Mouse (Mus musculus): ENCODE data around the gene Atf1.
"Not testable (repeated sequence)": the region's sequence is repeated elsewhere in the genome, so short reads cannot be mapped to it uniquely, and the experiment has no call there.

The Atf1 gene

DNA sequence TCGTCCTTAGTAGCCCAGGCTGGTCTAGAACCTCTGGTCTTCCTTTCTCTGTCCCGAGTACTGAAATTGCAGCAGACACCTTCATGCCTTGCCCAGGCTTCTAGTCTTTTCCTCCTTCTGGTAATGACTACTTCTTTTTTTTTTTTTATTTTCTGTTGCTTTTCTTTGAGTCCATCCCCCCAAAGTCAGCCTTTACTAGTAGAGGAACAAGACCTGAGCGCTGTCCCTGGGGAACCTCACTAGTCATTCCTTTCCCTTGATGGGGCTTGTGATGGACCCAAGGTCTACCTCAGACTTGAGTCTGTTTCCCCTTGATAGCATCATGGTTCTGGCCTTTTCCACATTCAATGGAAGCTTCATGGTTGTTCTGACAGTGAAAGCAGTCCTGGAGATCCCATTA lies 9.6 kb upstream of the Atf1 start:
- DNase-seq: no peak

DNA sequence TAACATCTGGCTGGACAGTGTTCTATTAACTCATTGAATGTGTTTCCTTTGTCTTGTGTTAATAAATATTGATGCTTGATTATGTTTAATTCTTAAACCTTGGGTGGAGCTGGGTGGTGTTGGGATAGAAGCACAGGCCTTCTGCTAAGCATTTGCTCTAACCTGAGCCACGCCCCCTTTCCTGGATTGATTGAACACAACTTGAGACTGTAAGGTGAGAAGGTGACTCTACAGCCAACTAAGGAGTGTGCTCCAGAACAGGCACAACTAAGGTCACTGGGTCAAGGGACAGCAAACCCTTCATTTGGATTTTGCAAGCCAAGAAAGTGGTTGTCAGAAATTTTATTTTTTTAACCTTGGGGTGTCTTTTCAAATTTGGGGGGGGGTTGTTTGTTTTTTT lies 8.2 kb upstream of the Atf1 start:
- no peak for DNase-seq

DNA sequence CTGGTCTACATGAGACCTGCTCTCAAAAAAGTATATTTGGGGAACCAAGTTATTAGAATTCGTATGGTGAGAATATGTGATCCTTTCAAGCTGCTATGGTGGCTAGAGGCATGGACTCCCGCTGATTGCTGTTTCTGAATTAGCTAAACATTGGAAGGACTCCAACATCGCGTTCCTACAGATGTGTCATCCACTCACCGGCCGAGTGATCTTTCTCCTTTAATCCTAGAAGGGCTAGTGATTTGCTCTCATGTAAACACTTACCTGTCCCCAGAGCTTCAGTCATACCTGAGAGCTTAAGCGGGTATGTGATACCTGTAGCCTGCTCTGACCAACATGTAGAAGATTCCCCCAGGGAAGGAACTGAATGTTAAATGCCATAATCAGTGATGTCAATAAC lies 6.7 kb upstream of the Atf1 start:
- no peak for DNase-seq

DNA sequence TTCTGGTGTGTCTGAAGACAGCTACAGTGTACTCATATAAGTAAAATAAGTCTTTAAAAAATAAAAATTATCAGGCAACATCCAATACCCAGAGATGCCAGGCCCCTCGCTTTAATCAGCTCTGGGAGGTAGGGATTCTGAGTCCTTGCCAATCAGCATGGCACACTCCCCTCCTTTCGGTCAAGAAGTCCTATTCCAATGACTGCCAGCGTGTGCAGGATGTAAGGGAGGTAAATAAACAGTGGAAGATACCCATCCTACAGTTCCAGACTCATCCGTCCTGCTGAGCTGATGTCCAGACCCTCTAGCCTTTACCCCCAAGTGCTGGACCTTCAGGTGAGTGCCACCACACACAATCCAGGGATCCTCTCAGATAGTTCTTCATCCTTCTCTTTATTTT lies 2.2 kb upstream of the Atf1 start:
- no peak for DNase-seq

DNA sequence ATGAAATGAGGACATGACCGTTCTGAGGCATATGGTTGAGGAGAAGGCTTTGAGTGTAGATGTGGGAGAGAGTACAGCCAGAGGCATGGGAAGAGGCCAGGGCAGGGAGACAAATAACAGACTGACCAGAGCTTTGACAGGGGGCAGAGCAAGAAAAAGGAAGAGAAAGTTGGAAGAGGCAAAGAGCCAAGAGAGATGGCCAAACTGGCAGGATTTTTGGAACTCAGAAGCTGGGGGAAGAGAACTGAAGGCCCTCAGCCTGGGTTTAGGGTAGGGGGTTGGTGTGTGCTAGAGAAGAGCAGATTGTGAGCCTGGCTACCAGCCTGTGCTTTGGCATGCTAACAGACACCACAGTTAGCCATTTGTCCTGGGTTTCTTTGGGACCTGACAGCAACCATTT lies 1.7 kb upstream of the Atf1 start:
- no peak for DNase-seq

DNA sequence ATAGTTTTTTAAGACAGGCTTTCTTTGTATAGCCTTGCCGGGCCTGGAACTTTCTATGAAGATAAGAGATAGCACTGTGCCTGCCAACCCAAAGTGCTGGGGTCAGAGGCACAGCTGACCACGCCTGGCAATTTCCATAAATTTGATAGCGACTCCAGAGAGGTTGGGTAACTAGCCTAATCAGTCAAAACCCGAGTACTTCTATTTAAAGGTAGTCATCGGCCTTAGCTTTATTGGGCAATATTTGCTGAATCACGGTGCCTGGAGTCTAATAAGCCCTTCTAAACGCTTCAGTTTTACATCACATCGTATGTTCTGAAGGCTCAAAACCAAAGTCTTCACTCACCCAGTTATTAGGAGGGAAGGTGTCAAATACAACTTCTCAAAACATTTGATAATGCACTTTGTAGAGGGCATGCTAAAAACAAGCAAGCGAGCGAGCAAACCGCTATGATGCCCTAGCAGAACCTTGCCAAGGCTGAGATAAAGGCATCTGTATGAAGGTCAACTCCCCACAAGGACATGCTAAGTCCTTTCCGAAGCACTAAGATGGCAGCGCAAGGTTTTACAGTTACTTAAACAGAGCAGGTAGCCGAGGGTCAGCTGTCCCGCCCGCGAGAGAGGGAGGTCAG lies 472 bp upstream of the Atf1 start:
- DNase-seq: peak; percentile 20

DNA sequence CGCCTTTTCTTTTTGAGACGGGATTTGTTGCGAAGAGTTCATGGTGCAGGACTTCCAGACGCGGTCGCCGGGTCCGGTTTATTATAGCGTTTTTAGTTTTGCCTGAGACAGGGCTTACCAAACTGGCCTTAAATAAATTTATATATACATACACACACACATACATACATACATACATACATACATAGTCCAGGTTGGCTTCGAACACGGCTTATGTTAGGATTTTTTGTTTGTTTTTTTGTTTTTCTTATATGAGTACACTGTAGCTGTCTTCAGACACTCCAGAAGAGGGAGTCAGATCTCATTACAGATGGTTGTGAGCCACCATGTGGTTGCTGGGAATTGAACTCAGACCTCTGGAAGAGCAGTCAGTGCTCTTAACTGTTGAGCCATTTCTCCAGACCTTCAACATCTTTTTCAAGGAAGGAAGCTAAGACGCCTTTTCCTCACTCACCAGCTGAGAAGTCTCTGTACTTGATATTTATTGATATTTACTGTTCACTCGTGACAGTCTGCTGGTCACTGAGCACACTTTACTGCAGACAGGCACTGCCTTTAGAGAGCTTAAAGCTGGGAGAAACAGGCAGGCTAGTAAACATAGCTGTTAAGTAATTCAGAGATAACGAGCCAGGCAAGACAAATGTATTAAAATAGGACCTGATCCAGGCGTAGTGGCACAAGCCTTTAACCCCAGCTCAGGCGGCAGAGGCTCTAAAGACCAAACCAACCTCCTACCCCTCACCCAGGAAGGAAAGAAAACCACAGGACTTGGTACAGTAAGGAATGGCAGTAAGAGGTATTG lies 1.1 kb downstream of the Atf1 start:
- no peak for DNase-seq

DNA sequence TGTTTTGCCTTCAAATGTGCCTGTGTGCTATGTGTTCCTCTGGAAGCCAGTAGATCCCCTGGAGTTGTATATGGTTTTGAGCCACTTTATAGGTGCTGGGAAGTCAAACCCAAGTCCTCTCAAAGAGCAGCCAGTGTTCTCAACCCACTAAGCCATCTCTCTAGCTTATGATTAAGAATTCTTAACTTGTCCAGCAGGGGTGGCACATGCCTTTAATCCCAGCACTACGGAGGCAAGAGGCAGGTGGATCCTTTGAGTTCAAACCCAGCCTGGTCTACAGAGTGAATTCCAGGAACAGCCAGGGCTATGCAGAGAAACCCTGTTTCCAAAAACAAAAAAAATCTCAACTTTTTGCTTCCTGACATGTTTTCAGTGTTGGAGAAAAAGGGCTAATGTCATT lies 3.0 kb downstream of the Atf1 start:
- no peak for DNase-seq

DNA sequence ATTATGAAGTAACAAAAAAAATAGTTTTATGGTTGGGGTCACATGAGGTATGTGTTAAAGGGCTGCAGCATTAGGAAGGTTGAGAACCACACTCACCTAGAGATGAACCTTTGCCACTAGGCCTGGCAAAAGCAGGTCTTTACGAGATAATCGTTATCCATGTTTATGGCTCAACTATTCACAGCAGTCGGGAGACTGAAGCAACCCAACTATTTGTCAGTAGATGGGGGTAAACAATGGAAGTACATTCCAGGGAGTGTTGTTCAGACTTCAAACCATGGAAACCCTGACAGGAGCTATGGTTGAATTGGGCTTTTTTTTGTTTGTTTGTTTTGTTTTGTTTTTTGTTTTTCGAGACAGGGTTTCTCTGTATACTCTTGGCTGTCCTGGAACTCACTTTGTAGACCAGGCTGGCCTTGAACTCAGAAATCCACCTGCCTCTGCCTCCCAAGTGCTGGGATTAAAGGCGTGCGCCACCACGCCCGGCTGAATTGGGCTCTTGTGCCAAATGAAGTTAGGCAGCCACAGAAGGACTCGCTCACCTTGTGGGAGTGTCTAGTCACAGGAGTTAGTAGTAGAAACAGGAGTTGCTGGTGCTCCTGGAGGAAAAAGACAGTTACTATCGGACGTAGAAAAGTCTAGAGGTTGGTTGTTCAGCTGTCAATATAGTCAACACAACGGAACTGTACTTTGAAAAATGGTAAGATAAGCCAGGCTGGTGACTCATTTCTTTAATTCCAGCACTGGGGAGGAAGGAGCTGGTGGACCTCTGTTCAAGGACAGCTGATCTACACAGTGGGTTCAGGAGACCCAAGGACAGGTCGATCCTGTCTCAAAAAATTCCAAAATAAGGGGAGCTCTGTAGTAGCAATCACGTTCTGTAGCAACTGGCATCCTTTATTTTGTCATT lies 4.3 kb downstream of the Atf1 start:
- DNase-seq: no peak

DNA sequence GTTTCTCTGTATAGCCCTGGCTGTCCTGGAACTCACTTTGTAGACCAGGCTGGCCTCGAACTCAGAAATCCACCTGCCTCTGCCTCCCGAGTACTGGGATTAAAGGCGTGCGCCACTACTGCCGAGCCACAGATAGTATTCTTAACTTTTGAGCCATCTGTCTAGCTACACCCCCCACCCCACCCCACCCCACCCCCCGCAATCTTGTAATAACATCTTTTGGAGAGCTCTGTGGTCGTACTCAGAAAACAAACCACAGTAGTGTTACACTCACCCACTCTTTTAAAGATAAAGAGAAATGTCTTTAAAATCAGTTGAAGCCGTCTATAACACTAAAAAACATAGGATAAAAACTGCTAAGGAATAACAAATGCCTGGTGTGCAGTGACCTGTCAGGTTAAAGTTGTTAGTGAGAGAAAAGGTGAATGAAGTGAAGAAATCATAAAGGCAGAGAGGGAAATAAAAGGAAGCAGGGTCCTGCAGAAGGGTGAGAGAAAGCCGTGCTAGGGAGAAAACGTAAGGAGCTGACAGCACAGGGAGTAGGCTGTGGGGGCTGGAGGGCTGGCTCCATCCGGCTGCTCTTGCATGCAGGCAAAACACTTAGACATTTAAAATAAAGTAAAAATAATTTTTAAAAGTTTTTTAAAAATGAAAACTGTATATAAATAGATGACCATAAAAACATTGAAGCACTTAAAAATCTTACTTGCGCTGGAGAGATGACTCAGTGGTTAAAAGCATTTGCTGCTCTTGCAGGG lies 7.8 kb downstream of the Atf1 start:
- no peak for DNase-seq

DNA sequence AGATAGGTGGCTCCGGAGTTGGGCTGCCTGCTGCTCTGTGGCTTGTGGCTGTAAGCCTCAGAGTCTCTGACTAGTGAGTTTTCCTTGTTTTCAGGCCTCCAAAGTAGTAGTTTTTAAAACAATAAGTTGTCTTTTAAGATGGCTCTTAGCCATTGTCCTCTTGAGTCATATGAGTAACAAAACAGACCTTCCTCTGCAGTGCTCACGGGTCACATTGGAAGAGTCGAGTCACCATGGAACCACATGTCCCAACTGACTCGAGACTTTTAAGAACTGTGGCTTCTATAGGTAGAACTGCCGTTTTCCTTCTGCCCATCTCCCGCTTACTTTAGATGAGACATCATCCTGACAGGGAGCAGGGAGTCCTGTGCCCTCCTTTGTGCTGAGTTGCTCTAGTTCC lies 9.3 kb downstream of the Atf1 start:
- no peak for DNase-seq

DNA sequence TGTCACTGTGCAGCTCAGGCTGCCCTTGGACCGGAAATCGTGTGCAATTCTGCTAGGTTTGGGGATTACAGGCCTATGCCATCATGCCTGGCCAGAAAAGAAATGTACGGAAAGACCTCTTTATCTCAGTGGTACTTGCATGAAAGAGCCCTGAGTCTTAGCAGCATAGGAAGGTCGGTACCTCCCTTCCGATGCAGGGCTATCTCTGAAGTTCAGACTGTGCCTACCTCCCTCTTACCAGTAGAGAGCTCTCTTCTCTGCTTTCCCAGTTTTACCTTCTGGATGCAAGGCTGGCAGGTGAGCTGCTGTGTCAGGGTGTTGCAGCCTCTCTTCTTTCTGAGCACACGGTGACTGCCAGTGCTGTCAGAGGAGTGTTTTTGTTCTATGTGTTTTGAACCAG lies 14.2 kb downstream of the Atf1 start:
- DNase-seq: no peak

DNA sequence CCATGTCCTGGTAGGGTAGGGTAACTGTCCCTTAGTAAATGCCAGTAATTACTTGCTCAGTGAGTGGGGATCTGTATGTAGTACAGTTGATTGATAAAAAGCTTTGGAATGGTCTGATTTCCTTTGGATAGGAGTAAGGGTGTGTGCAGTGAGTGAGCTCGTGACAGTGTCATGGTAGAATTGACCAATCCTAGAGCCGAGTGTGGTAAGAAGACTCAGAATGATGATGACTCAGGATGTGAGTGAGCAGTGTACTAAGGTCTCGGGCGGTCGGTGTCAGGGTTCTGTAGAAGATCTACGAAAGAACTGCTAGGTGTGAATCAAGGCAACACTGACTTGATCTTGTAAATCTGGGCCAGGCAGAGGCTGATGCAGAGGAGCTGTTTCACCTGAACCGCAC lies 18.3 kb downstream of the Atf1 start:
- no peak for DNase-seq

DNA sequence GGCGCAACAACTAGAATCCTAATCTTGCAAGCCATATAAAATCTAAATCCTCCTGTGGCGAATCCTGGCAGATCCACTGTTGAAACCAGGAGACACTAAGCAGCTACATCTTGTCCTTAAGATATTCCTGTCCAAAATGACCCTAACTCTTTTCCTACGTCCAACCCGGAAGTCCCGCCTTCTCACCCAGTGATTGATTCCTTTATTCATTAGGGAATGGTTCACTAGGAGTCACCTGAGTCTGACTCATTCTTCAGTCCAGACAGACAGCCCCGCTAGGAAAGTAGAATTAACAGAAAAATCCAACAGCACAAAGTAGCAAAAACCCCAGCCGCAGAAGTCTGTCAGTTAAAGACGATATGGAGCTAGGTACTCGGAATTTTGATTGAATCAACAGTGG lies 19.7 kb downstream of the Atf1 start:
- no peak for DNase-seq

DNA sequence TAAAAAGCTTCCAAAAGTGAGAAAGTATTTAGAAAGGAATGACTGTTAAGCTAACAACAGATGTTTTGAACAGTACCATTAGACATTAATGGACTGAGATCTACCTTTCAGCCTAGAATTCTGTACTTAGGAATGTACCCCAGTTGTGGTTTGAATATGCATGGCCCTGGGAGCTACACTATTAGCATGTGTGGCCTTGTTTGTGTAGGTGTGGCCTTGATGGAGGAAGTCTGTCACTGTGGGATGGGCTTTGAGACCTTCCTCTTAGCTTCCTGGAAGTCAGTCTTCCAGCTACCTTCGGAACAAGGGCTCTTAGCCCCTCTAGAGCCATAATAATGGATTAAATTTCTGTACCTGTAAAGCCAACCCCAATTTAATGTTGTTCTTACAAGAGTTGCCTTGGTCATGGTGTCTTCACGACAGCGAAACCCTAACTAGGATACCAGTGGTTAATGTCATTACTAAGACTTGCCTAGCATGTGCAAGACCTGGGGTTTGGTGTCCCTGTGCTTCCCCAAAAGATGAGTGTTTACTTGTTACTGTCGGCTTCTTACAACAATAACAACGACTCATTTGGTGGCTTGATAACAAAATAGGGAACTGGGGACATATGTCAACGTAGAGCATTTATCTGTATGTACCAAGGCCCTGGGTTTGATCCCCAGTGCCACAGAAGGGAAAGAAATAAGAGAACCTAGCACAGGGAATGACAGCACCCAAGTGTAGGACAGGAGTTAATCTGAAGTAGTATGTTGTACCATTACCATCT lies 21.2 kb downstream of the Atf1 start:
- DNase-seq: no peak

DNA sequence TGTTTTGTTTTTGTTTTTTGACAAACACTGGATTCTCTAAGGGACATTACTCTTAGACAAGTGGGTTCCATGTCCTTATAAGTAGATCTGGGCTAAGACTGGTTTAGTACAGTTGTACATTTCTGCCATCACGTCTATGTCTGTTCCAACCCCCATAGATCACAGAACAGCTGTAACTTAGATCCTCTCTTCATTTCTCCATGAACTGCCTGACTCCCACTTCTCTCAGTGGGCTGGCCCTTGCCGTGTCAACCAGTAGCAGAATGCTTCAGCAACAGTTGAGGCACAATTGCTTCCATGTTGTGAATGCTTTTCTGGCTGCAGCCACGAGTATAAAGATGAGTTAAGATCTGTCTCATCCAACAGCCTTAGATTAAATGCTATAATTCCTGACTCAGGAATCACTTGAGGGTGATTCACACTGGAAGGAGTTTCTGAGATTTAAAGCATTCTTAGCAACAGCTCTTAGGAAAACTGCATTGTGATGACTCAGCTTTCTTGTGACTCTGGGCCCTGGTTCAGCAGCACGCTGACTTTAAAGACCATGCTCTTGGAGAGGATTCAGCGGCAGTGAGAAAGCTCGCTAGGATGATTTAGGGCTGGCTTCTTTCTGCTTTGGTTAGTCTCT lies 23.6 kb downstream of the Atf1 start:
- peak; percentile 42 for DNase-seq

DNA sequence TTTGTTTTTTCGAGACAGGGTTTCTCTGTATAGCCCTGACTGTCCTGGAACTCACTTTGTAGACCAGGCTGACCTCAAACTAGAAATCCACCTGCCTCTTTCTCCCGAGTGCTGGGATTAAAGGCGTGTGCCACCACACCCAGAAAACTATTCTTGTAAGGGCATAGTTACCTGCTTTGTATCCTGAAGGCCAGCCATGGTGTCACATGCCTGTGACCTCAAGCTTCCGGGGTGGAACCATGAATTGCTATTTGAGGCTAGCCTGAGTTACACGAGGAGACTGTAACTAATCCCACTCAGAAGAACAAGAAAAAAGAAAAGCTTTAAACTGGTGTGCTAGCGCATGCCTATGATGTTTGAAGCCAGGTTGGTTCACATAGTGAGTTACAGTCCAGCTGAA lies 28.8 kb downstream of the Atf1 start:
- DNase-seq: no peak

DNA sequence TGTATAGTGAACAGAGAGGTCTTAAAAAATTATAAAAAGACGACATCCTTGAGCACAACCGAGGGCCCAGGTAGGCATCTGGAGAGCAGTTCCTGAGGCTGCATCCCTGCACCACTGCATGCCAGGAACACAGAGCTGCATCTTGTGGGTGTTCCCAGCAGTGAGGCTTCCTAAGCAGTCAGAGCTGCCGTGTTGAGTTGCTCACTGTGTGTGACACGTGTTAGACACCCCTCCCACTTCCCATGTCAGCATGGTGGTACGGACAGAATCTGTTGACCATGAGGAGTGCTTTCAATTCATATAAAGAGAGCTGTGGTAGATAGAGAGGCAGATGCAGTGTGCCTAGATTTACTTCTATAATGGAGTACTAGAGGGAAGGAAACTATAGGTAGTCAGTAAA lies 29.7 kb downstream of the Atf1 start:
- no peak for DNase-seq

DNA sequence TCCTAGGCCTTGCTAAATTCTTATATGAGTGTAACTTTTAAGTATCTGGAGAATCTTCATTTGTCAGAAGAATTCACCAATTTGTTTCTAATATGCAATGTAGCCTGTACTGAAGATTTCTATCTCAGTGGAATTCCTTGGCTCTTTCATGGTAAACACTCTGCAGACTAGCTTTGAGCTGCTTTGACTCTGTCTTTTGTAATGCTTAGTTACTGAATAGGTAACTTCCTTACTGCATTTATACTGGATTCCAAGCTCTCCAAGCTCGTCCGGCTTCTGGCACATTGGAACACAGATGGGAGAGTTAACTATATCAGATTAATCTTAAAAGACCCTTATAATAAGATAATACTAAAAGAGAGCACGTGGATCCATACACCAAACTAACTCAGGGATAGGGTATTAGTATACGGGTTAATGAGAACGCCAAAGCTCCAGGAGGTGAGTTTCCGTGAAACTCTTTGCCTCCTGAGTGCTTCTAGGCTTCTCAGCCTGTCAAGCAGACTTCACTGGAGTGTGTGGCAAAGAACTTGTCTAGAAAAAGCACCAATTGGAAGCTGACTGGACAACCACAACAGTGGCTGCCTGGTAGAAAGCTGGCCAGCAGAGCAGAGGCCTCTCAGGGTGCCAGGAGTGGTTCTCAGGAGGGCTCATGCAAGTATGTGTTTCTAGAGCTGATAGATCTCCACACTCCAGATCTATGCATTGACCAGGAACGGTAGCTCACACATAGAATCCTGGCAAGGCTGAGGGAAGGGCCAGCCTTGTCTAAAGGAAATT lies 31.2 kb downstream of the Atf1 start:
- no peak for DNase-seq

DNA sequence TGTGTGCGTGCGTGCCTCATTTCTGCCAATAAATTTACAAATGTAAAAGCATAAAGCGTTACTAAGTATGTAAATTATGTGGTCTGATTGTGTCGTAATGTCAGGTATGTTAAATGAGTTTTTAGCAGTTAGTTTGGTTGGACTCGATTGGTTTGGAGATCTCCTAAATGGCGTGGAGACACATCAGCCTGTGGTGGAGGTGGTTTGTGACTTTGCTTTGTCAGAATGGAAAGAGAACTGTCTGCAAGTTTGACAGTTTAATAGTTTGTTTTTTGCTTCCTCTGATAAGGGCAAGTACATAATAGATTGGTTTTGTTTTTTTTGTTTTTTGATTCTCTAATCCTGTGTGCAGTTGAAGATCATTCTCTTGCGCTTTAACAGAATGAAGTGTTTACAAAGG lies 32.7 kb downstream of the Atf1 start:
- not testable (repeated sequence) for DNase-seq

Data from kidney, postnatal 14 days (tissue).